Mouse (Mus musculus) embryonic facial prominence, embryonic 10.5 days (tissue): Measurements from ENCODE around the gene Fdxacb1. TPM values are rescaled to one million over a fixed set of nuclear protein-coding genes. Genes with fewer than 3 reads are reported as not detected.

ENCODE experiments used
- DNase-seq: peaks from one replicate; pipeline ENCODE4 v3.0.0-alpha.2; 2017; ENCODE audit warnings: low spot score
- H3K27ac ChIP-seq: fragments of 300-500 bp; sonication (generic); replicated peaks from 2 replicates; pipeline ENCODE4 v1.5.1; 2016; ENCODE audit warnings: mild to moderate bottlenecking
- H3K27me3 ChIP-seq: fragments of 300-500 bp; sonication (generic); replicated peaks from 2 replicates; pipeline ENCODE4 v1.6.1; 2016; ENCODE audit warnings: low read depth, mild to moderate bottlenecking; ENCODE audit not compliant: poor library complexity, severe bottlenecking
- H3K36me3 ChIP-seq: fragments of 300-500 bp; sonication (generic); replicated peaks from 2 replicates; pipeline ENCODE4 v1.6.1; 2016; ENCODE audit warnings: mild to moderate bottlenecking, moderate library complexity
- H3K4me1 ChIP-seq: fragments of 300-500 bp; sonication (generic); 2 replicates; pipeline ENCODE4 v1.6.1; 2016
- H3K4me3 ChIP-seq: fragments of 300-500 bp; sonication (generic); 2 replicates; pipeline ENCODE4 v1.5.1; 2016; ENCODE audit warnings: mild to moderate bottlenecking, moderate library complexity
- H3K9me3 ChIP-seq: fragments of 300-500 bp; sonication (generic); 2 replicates; pipeline ENCODE4 v1.6.1; 2016; ENCODE audit warnings: mild to moderate bottlenecking
- WGBS: fragments of 180-500 bp; shearing (Covaris S2); methylation state at CpG from one replicate; pipeline ENCODE4 v1.1.7; 2016; 5-methylcytosine and 5-hydroxymethylcytosine counted together
- polyA plus RNA-seq: library from polyadenylated mRNA; unstranded; fragments of >200 nt; fragmentation: Nextera tagmentation; extraction: Ambion mirVana; gene quantifications from 2 replicates; pipeline ENCODE4 v1.2.1, GENCODE M21; 2016

The Fdxacb1 gene
- polyA plus RNA-seq, 1 experiment from 2014 or later: 13.4 TPM

- H3K36me3 ChIP-seq: peaks cover 98% of the 10 kb centered on the region
- peak; percentile 48 for DNase-seq
- no peaks in the 10 kb centered on the region for H3K27me3 ChIP-seq
- H3K27ac ChIP-seq: no peak overlapping the region
- no peaks in the 10 kb centered on the region for H3K4me1 ChIP-seq
- WGBS: 73% methylated on average over 2 of the region's 2 CpGs
- no peaks in the 10 kb centered on the region for H3K9me3 ChIP-seq
- H3K4me3 ChIP-seq: no peak overlapping the region
Observed at GRCm38 (mm10) chr9:50782155-50782554, 14.1 kb downstream of the Fdxacb1 start.

- Histone ChIP-seq H3K27ac (no peak overlapping the region), H3K27me3 (no peaks in the 10 kb centered on the region), H3K36me3 (peaks cover 69% of the 10 kb centered on the region), H3K4me1 (no peaks in the 10 kb centered on the region), H3K9me3 (no peaks in the 10 kb centered on the region), H3K4me3 (no peak overlapping the region)
- 91% methylated on average over 3 of the region's 3 CpGs for WGBS
- DNase-seq: no peak
Observed at GRCm38 (mm10) chr9:50795266-50795665, 27.2 kb downstream of the Fdxacb1 start.

DNA sequence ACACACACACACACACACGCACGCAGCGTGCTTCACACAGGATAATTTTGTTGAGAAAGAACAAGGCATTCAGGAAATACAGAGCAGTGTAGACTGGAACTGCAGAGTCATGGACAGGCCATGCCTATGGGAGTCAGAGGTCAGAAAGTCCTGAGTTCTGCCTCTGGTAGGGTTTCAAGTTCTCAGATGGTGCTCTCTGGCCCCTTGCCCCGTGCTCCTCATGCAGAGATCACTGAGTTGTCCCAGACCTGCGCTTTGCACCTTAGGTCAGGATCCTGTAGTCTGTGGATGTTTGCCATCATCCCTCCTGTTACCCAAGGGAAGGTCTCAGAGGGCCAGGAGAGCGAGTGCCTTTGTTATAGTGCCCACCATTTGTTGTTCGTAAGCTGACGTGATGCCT, 28.7 kb downstream of the Fdxacb1 start:
- no peak overlapping the region for H3K4me3 ChIP-seq
- no peak overlapping the region for H3K27ac ChIP-seq
- no peaks in the 10 kb centered on the region for H3K4me1 ChIP-seq
- H3K27me3 ChIP-seq: no peaks in the 10 kb centered on the region
- H3K36me3 ChIP-seq: peaks cover 69% of the 10 kb centered on the region
- H3K9me3 ChIP-seq: no peaks in the 10 kb centered on the region
- WGBS: 87% methylated on average over 8 of the region's 8 CpGs
- no peak for DNase-seq

GRCm38 (mm10) chr9:50797641-50798040, 29.6 kb downstream of the Fdxacb1 start:
- Histone ChIP-seq H3K4me3 (no peak overlapping the region), H3K27me3 (no peaks in the 10 kb centered on the region), H3K4me1 (no peaks in the 10 kb centered on the region), H3K9me3 (no peaks in the 10 kb centered on the region), H3K27ac (no peak overlapping the region), H3K36me3 (peaks cover 69% of the 10 kb centered on the region)
- WGBS: 96% methylated on average over 7 of the region's 7 CpGs
- no peak for DNase-seq

- Histone ChIP-seq H3K4me1 (no peaks in the 10 kb centered on the region), H3K4me3 (no peak overlapping the region), H3K9me3 (no peaks in the 10 kb centered on the region), H3K36me3 (peaks cover 73% of the 10 kb centered on the region), H3K27me3 (no peaks in the 10 kb centered on the region), H3K27ac (no peak overlapping the region)
- WGBS: 85% methylated on average over 5 of the region's 5 CpGs
- DNase-seq: no peak
Observed at GRCm38 (mm10) chr9:50798368-50798767, 30.3 kb downstream of the Fdxacb1 start.

DNA sequence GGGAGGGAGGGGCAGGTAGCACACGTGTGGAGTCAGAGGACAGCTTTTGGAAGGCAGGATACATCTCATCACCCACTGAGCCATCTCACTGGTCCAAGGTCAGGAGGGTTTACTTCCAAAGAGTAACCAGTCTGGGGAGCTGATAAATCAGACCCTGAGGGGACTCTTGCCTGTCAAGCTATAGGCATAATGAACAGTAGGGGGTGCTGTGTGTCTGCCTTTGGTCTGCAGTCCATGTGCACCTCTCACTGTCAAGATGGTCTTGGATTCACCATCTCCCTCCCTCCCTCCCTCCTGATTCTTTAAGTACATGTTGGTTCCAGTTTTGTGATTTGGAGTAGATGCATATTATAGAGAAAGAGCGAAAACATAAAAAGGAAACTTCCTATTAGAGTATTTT, 32.9 kb downstream of the Fdxacb1 start:
- H3K4me1 ChIP-seq: no peaks in the 10 kb centered on the region
- no peak overlapping the region for H3K4me3 ChIP-seq
- H3K36me3 ChIP-seq: peaks cover 78% of the 10 kb centered on the region
- H3K27ac ChIP-seq: no peak overlapping the region
- DNase-seq: peak; percentile 30
- 62% methylated on average over 2 of the region's 2 CpGs for WGBS
- H3K27me3 ChIP-seq: no peaks in the 10 kb centered on the region
- no peaks in the 10 kb centered on the region for H3K9me3 ChIP-seq

DNA sequence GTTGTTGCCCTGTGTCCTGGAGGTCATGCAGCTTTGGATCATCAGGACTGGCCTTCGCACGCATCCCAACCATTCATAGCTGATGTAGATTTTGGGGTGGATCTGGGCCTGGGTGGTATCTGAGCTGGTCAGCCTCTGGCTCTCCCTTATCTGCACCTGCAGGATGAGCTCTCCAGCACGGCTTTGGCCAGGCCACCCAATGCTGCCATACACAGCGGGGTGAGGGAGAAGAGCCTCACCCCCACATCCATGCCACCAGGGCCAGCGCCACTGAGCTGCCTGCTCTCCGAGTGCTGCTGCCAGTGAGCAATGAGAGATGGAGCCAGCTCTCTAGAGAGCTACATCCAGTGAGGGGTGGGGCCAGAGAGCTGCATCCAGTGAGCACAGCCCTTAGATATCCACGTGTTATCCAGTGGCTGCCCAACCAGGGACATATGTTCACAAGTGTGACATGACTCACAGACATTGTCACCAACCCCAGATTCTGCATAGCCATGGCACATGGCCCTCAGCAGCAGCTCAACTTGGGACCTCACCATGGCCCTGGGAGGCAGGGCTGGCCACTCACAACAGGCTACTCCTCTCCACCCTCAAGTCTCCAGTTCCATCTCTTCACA, 35.1 kb downstream of the Fdxacb1 start:
- WGBS: 90% methylated on average over 7 of the region's 7 CpGs
- H3K4me1 ChIP-seq: no peaks in the 10 kb centered on the region
- no peak overlapping the region for H3K4me3 ChIP-seq
- no peaks in the 10 kb centered on the region for H3K27me3 ChIP-seq
- no peak for DNase-seq
- no peaks in the 10 kb centered on the region for H3K9me3 ChIP-seq
- H3K36me3 ChIP-seq: peaks cover 83% of the 10 kb centered on the region
- H3K27ac ChIP-seq: 0 out of 2 replicates have a peak overlapping the region, but pooled peaks have one; percentile 6

DNA sequence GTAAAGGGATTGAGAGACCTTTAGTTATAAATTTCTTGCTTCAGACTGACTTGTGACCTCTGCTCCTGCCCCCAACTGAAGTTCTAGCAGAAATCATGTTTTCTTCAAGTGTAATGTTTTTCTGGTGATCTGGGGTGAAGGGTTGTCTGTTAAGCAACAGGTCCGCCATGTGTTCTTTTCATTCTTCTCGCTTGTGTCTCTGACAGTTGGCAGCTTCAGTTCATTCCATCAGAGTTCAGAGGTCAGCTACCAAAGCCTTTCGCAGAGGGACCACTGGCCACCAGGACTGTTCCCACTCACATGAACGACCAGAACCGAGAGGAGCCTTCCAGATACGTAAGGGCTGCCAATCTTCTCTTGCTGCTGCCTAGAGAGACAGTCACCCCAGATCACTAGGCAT, 40.4 kb downstream of the Fdxacb1 start:
- no peak overlapping the region for H3K27ac ChIP-seq
- H3K36me3 ChIP-seq: peaks cover 96% of the 10 kb centered on the region
- DNase-seq: no peak
- no peaks in the 10 kb centered on the region for H3K4me1 ChIP-seq
- H3K27me3 ChIP-seq: no peaks in the 10 kb centered on the region
- no peaks in the 10 kb centered on the region for H3K9me3 ChIP-seq
- H3K4me3 ChIP-seq: no peak overlapping the region
- 89% methylated on average over 6 of the region's 6 CpGs for WGBS

DNA sequence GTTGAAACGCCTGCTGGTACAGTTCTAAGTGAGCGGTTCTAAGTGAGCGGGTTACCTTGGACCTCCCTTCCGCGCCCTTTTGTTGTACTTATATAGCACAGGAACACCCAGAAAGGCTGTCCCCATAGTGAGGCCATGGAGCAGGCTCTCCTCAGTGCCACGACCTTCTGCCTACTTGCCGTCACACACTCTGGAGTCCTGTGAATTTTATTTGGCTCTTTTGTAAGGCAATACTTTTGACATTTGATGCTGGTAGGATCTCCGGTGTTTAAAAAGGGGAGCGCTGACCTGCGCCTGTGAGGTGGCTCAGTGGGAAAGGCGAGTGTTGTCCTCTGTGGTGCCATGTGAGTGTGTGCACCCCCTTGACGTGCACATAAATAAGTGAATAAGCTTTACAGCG, 41.1 kb downstream of the Fdxacb1 start:
- peaks cover 96% of the 10 kb centered on the region for H3K36me3 ChIP-seq
- no peak for DNase-seq
- no peak overlapping the region for H3K27ac ChIP-seq
- H3K4me1 ChIP-seq: no peaks in the 10 kb centered on the region
- H3K9me3 ChIP-seq: 0 out of 2 replicates have a peak, but pooled peaks cover under 1% of the 10 kb centered on the region
- WGBS: 94% methylated on average over 13 of the region's 13 CpGs
- H3K27me3 ChIP-seq: no peaks in the 10 kb centered on the region
- H3K4me3 ChIP-seq: no peak overlapping the region

DNA sequence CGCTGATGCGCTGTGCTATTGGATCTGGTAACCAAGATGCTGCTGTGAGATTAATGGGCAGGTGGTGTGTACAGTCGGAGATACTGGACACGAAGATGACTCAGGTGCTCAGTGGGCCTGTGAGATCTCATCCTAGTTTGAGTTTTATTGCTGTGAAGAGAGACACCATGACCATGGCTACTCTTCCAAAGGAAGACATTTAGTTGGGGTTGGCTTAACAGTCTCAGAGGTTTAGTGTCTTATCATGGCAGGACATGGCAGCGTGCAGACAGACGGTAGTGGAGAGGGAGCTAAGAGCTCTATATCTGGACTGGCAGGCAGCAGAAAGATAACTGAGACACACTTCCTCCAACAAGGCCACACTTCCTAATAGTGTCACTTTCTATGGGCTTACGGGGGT, 43.2 kb downstream of the Fdxacb1 start:
- H3K27me3 ChIP-seq: no peaks in the 10 kb centered on the region
- H3K27ac ChIP-seq: no peak overlapping the region
- WGBS: 95% methylated on average over 7 of the region's 7 CpGs
- no peak for DNase-seq
- H3K4me3 ChIP-seq: no peak overlapping the region
- H3K36me3 ChIP-seq: peaks cover 95% of the 10 kb centered on the region
- 0 out of 2 replicates have a peak, but pooled peaks cover 5% of the 10 kb centered on the region for H3K9me3 ChIP-seq
- no peaks in the 10 kb centered on the region for H3K4me1 ChIP-seq

GRCm38 (mm10) chr9:50811746-50812145, 43.7 kb downstream of the Fdxacb1 start:
- no peaks in the 10 kb centered on the region for H3K4me1 ChIP-seq
- WGBS: 84% methylated on average over 2 of the region's 2 CpGs
- no peak for DNase-seq
- H3K9me3 ChIP-seq: 0 out of 2 replicates have a peak, but pooled peaks cover 5% of the 10 kb centered on the region
- peaks cover 95% of the 10 kb centered on the region for H3K36me3 ChIP-seq
- no peaks in the 10 kb centered on the region for H3K27me3 ChIP-seq
- no peak overlapping the region for H3K4me3 ChIP-seq
- no peak overlapping the region for H3K27ac ChIP-seq

- Histone ChIP-seq H3K27ac (no peak overlapping the region), H3K4me3 (no peak overlapping the region), H3K4me1 (no peaks in the 10 kb centered on the region), H3K27me3 (no peaks in the 10 kb centered on the region), H3K9me3 (0 out of 2 replicates have a peak, but pooled peaks cover 5% of the 10 kb centered on the region), H3K36me3 (peaks cover 92% of the 10 kb centered on the region)
- DNase-seq: no peak
- 94% methylated on average over 5 of the region's 5 CpGs for WGBS
Observed at GRCm38 (mm10) chr9:50813796-50814195, 45.8 kb downstream of the Fdxacb1 start.

GRCm38 (mm10) chr9:50815666-50816065, 47.6 kb downstream of the Fdxacb1 start:
- no peak overlapping the region for H3K4me3 ChIP-seq
- no peak for DNase-seq
- H3K36me3 ChIP-seq: peaks cover 89% of the 10 kb centered on the region
- H3K4me1 ChIP-seq: no peaks in the 10 kb centered on the region
- H3K9me3 ChIP-seq: 0 out of 2 replicates have a peak, but pooled peaks cover 5% of the 10 kb centered on the region
- H3K27ac ChIP-seq: no peak overlapping the region
- no peaks in the 10 kb centered on the region for H3K27me3 ChIP-seq
- 95% methylated on average over 4 of the region's 4 CpGs for WGBS
